Mouse (Mus musculus) ovary, adult 18-20 months (tissue): ENCODE data around the gene Rpl39.
"Not testable (repeated sequence)": the region's sequence is repeated elsewhere in the genome, so short reads cannot be mapped to it uniquely, and the experiment has no call there.

Experiments
- DNase-seq: peaks from one replicate; pipeline ENCODE4 v3.0.0; 2022; ENCODE audit warnings: low spot score, mixed read lengths

The Rpl39 gene

GRCm38 (mm10) chrX:37084927-37085660 lies at the start of gene Rpl39:
Gene Rpl39, minus strand, starts transcription at chrX:37085402.
- DNase-seq, result peak; percentile 83

- DNase-seq, result peak; percentile 44
Measured at GRCm38 (mm10) chrX:37126671-37127358, 41.6 kb upstream of the Rpl39 start, which contains the start of gene Nkap. Gene Nkap, plus strand, starts transcription at chrX:37126795.

- DNase-seq, result no peak
Measured at GRCm38 (mm10) chrX:37125511-37125910, 40.3 kb upstream of the Rpl39 start.

GRCm38 (mm10) chrX:37120212-37120611 lies 35.0 kb upstream of the Rpl39 start:
- no peak for DNase-seq

GRCm38 (mm10) chrX:37119585-37119984 lies 34.4 kb upstream of the Rpl39 start:
- DNase-seq, result no peak

GRCm38 (mm10) chrX:37117085-37117484 lies 31.9 kb upstream of the Rpl39 start:
- no peak for DNase-seq

GRCm38 (mm10) chrX:37110881-37111193 lies 25.6 kb upstream of the Rpl39 start:
- DNase-seq, result no peak

GRCm38 (mm10) chrX:37110193-37110880 lies 25.1 kb upstream of the Rpl39 start, which contains the start of gene Upf3b:
Gene Upf3b, minus strand, starts transcription at chrX:37110322.
- DNase-seq, result peak; percentile 94

- DNase-seq, result no peak
Measured at GRCm38 (mm10) chrX:37109526-37110192, 24.5 kb upstream of the Rpl39 start.

GRCm38 (mm10) chrX:37103826-37104225 lies 18.6 kb upstream of the Rpl39 start:
- DNase-seq, result no peak

- no peak for DNase-seq
Measured at GRCm38 (mm10) chrX:37098681-37099080, 13.5 kb upstream of the Rpl39 start.

GRCm38 (mm10) chrX:37095106-37095768 lies 10.0 kb upstream of the Rpl39 start:
- DNase-seq, result no peak

GRCm38 (mm10) chrX:37091457-37091856 lies 6.3 kb upstream of the Rpl39 start:
- DNase-seq, result no peak

- no peak for DNase-seq
Measured at GRCm38 (mm10) chrX:37088778-37089177, 3.6 kb upstream of the Rpl39 start.

- no peak for DNase-seq
Measured at GRCm38 (mm10) chrX:37085665-37086064, 463 bp upstream of the Rpl39 start.

GRCm38 (mm10) chrX:37084318-37084926 lies 780 bp downstream of the Rpl39 start:
- no peak for DNase-seq

GRCm38 (mm10) chrX:37081194-37081593 lies 4.0 kb downstream of the Rpl39 start:
- no peak for DNase-seq

GRCm38 (mm10) chrX:37080345-37080744 lies 4.9 kb downstream of the Rpl39 start:
- not testable (repeated sequence) for DNase-seq

- no peak for DNase-seq
Measured at GRCm38 (mm10) chrX:37076651-37077050, 8.6 kb downstream of the Rpl39 start.

GRCm38 (mm10) chrX:37074262-37074892 lies 10.8 kb downstream of the Rpl39 start:
- DNase-seq, result no peak

- DNase-seq, result no peak
Measured at GRCm38 (mm10) chrX:37068766-37069165, 16.4 kb downstream of the Rpl39 start.
